In genomic region chr5:123614246-123614645, GRCm38 (mm10) we compare ENCODE assay signal across 26 mouse cellular contexts.
"Had no signal": no experiment of that assay in that cellular context is flagged by ENCODE, and none has a peak within 500 bp of the region (broad histone marks: within the 10 kb centered on the region; RNA-seq: fewer than 3 reads in every experiment).

No protein-coding gene starts in this region.

- H3K4me3 ChIP-seq: gastrocnemius, adult 2 months; heart, embryonic 10.5 days; heart, embryonic 12.5 days; hindbrain, embryonic 10.5 days; hindbrain, embryonic 12.5 days; intestine, embryonic 15.5 days; layer of hippocampus, adult 2 months; limb, embryonic 13.5 days; limb, embryonic 15.5 days; liver, embryonic 12.5 days had no signal

- DNase-seq: gastrocnemius, adult 2 months; gastrocnemius, postnatal 10 days; gastrocnemius, postnatal 25 days; heart, postnatal 10 days; heart, postnatal 4 days; kidney, adult 18-20 months; kidney, adult 8-10 months; kidney, postnatal 10 days; kidney, postnatal 25 days; kidney, postnatal 4 days; layer of hippocampus, postnatal 36 days; left cerebral cortex, postnatal 4 days had no signal

- H3K9me3 ChIP-seq: heart, embryonic 10.5 days; heart, embryonic 12.5 days; hindbrain, embryonic 10.5 days; hindbrain, embryonic 12.5 days; intestine, embryonic 15.5 days; limb, embryonic 13.5 days; limb, embryonic 15.5 days; liver, embryonic 12.5 days had no signal

- H3K4me2 ChIP-seq: heart, embryonic 12.5 days; hindbrain, embryonic 12.5 days; hindbrain, embryonic 14.5 days; intestine, embryonic 15.5 days; limb, embryonic 13.5 days; limb, embryonic 15.5 days; liver, embryonic 12.5 days had no signal

- H3K4me1 ChIP-seq: heart, embryonic 10.5 days; heart, embryonic 12.5 days; hindbrain, embryonic 10.5 days; hindbrain, embryonic 12.5 days; intestine, embryonic 15.5 days; limb, embryonic 13.5 days; limb, embryonic 15.5 days had no signal

- ATAC-seq: hindbrain, embryonic 16.5 days; inflammation-experienced regulatory T-cells, adult 6 months; intestine, embryonic 15.5 days; intestine, postnatal 0 days; liver, embryonic 12.5 days had no signal

- H3K27me3 ChIP-seq: heart, embryonic 12.5 days; hindbrain, embryonic 12.5 days; intestine, embryonic 15.5 days; limb, embryonic 13.5 days; limb, embryonic 15.5 days; liver, embryonic 12.5 days had no signal

- H3K27ac ChIP-seq: gastrocnemius, adult 2 months; heart, embryonic 10.5 days; hindbrain, embryonic 10.5 days; hindbrain, embryonic 12.5 days; hindbrain, embryonic 14.5 days; intestine, embryonic 15.5 days; layer of hippocampus, adult 2 months; limb, embryonic 13.5 days; limb, embryonic 15.5 days; liver, embryonic 12.5 days; liver, embryonic 14.5 days had no signal

- H3K9ac ChIP-seq: heart, embryonic 12.5 days; hindbrain, embryonic 12.5 days; hindbrain, embryonic 14.5 days; intestine, embryonic 15.5 days; limb, embryonic 13.5 days; limb, embryonic 15.5 days; liver, embryonic 12.5 days; liver, embryonic 14.5 days had no signal
